ENCODE assay signal across 9 mouse cellular contexts in the genomic region with DNA sequence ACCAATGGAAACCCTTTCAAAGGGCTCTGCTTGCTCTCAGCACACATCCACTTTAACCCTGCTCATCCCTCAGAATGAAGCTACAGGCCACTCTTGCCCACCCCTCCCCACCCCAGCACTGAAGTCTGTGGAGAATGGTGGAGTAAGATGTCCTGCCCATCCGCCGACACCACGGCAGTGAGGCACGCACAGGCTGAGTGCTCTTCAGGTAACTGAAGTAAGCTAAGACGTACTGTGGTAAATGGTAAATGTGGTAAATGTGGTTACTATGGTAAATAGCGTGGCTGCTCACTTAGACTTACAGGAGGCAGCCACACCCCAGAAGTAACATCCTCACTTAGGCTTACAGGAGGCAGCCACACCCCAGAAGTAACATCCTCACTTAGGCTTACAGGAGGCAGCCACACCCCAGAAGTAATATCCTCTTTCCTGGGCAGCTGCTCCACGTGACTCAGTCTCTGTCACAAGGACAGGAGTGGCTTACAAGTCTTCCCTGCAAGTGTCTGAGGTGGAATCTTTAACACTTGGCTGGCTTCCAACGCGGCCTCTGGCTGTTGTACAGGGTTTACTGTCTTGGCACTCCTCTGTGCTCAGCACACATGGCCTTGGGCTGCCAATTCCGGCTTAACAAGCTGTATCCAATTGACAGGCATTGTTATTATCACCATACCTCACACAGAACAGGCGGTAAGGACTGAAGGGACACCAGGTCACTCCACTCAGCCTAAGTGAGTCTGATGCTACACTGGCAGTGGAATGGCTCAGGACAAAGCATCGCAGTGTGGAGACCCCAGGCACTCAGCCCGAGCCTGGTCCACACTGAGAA. TPM values are rescaled to one million over a fixed set of nuclear protein-coding genes. Genes with fewer than 3 reads are reported as not detected.
DNase-seq lines count a peak whose midpoint lies in the region; ATAC-seq and TF ChIP-seq lines count a peak whose summit lies in the region.
"Had no signal": no experiment of that assay in that cellular context is flagged by ENCODE, and none has a peak within 500 bp of the region (broad histone marks: within the 10 kb centered on the region; RNA-seq: fewer than 3 reads in every experiment).

No protein-coding gene starts in this region.

- no peak overlapping the region for H3K9ac ChIP-seq in hindbrain, postnatal 0 days (replicated peaks; ENCODE audit: low read length)
- H3K9ac ChIP-seq in liver, embryonic 12.5 days: no peak overlapping the region

- peak; percentile 83 for ATAC-seq in hindbrain, postnatal 0 days
- peak; percentile 72 for ATAC-seq in liver, embryonic 12.5 days

- no peak overlapping the region for H3K4me2 ChIP-seq in hindbrain, postnatal 0 days (ENCODE audit: low read depth, low read length)
- H3K4me2 ChIP-seq in liver, embryonic 12.5 days: no peak overlapping the region; the same call in 1 of the 2 replicates
- H3K4me2 ChIP-seq in myocyte (ENCODE audit: low read depth): peak overlapping the region; percentile 30

- H3K27me3 ChIP-seq in hindbrain, postnatal 0 days (ENCODE audit: insufficient read depth, low read length): no peaks in the 10 kb centered on the region
- H3K27me3 ChIP-seq in liver, embryonic 12.5 days (replicated peaks): no peaks in the 10 kb centered on the region
- H3K27me3 ChIP-seq in myocyte (ENCODE audit: control insufficient read depth, insufficient read depth, insufficient read length): no peaks in the 10 kb centered on the region

- intact Hi-C loops in left cerebral cortex, postnatal 36 days (cut with DNase I): no loop called here

- no peak for TF ChIP-seq POLR2A in myocyte (IDR thresholded peaks at IDR 0.05; ENCODE audit: insufficient read length, low read depth)

- H3K4me1 ChIP-seq in hindbrain, postnatal 0 days (ENCODE audit: insufficient read depth, low read length): peaks cover 25% of the 10 kb centered on the region
- H3K4me1 ChIP-seq in liver, embryonic 12.5 days: peaks cover 63% of the 10 kb centered on the region

- no peak overlapping the region for H3ac ChIP-seq in myocyte (ENCODE audit: control insufficient read depth, insufficient read length)

- no peaks in the 10 kb centered on the region for H3K36me3 ChIP-seq in hindbrain, postnatal 0 days (ENCODE audit: insufficient read depth, low read length)
- H3K36me3 ChIP-seq in liver, embryonic 12.5 days: peaks cover 16% of the 10 kb centered on the region
- peaks cover 3% of the 10 kb centered on the region for H3K36me3 ChIP-seq in myocyte (ENCODE audit: control insufficient read depth, insufficient read depth)
- H3K36me3 ChIP-seq: G1E had no signal

- WGBS in hindbrain, postnatal 0 days: 51% methylated on average over 13 of the region's 13 CpGs
- 65% methylated on average over 13 of the region's 13 CpGs for WGBS in liver, embryonic 12.5 days (ENCODE audit: insufficient replicate concordance)

- no peak overlapping the region for H3K4me3 ChIP-seq in hindbrain, postnatal 0 days (ENCODE audit: low read length)
- H3K4me3 ChIP-seq in liver, embryonic 12.5 days: no peak overlapping the region
- H3K4me3 ChIP-seq in myocyte: no peak overlapping the region

- H3K79me2 ChIP-seq in myocyte (ENCODE audit: control insufficient read depth, insufficient read depth): peaks cover 32% of the 10 kb centered on the region

- peak; percentile 41 to 50 for DNase-seq in layer of hippocampus, postnatal 10 days (ENCODE audit: low spot score in 2 of 2)
- DNase-seq in layer of hippocampus, postnatal 14 days (ENCODE audit: low spot score in 2 of 2): no peak
- peak; percentile 85 for DNase-seq in adrenal gland, postnatal 36 days
- peak; percentile 26 to 30 for DNase-seq in gastrocnemius, adult 8-10 months (ENCODE audit: low spot score in 2 of 2)
- peak; percentile 81 for DNase-seq in hindbrain, postnatal 0 days (ENCODE audit: low spot score)
- DNase-seq in left cerebral cortex, postnatal 36 days (ENCODE audit: low spot score in 2 of 2): no peak

- peak overlapping the region; percentile 65 for H3K27ac ChIP-seq in hindbrain, postnatal 0 days
- H3K27ac ChIP-seq in liver, embryonic 12.5 days: peak overlapping the region; percentile 46

- H3K9me3 ChIP-seq in hindbrain, postnatal 0 days (ENCODE audit: low read length): no peaks in the 10 kb centered on the region
- no peaks in the 10 kb centered on the region for H3K9me3 ChIP-seq in liver, embryonic 12.5 days (replicated peaks)
- H3K9me3 ChIP-seq: G1E had no signal

- TF ChIP-seq CTCF in hindbrain, postnatal 0 days (IDR thresholded peaks at IDR 0.05; ENCODE audit: low read depth): no peak

TF ChIP-seq in myocyte, 11 proteins besides CTCF, POLR2A, EP300 and RAD21:
- TF ChIP-seq E2F4 (IDR thresholded peaks at IDR 0.05; ENCODE audit: insufficient read depth): no peak
- TF ChIP-seq TCF12 (IDR thresholded peaks at IDR 0.05; ENCODE audit: insufficient read depth, poor library complexity, severe bottlenecking): peak; percentile 56
- no peak for TF ChIP-seq CEBPB (IDR thresholded peaks at IDR 0.05; ENCODE audit: insufficient read depth, poor library complexity, severe bottlenecking)
- TF ChIP-seq REST (IDR thresholded peaks at IDR 0.05; ENCODE audit: insufficient read depth, insufficient read length): no peak
- no peak for TF ChIP-seq TCF3 (IDR thresholded peaks at IDR 0.05; ENCODE audit: insufficient read length, low read depth)
- TF ChIP-seq SRF (IDR thresholded peaks at IDR 0.05; ENCODE audit: control insufficient read depth, insufficient read length, low read depth): no peak
- TF ChIP-seq MAX (IDR thresholded peaks at IDR 0.05; ENCODE audit: low read depth): peak; percentile 48
- peak in 2 of 3 experiments; percentile 3 to 71 for TF ChIP-seq MYOD1 (IDR thresholded peaks at IDR 0.05; ENCODE audit: control insufficient read depth in 1 of 3, insufficient read length in 2 of 3, low read depth in 2 of 3)
- TF ChIP-seq USF1 (IDR thresholded peaks at IDR 0.05; ENCODE audit: low read depth): peak; percentile 96
- peak in 2 of 3 experiments; percentile 58 to 61 for TF ChIP-seq MYOG (IDR thresholded peaks at IDR 0.05; ENCODE audit: control insufficient read depth in 1 of 3, insufficient read depth in 1 of 3, insufficient read length in 2 of 3, low read depth in 2 of 3)
- peak; percentile 22 for TF ChIP-seq POLR2AphosphoS2 (IDR thresholded peaks at IDR 0.05; ENCODE audit: insufficient read length, low read depth)

RNA-seq across cellular contexts. Expression of gene B4galt5, which starts 35.3 kb away (rescaled TPM):
- total RNA-seq in layer of hippocampus, postnatal 10 days (2021): 10 to 100 TPM; 72.7 to 76.9 TPM
- total RNA-seq in layer of hippocampus, postnatal 14 days (2021): 10 to 100 TPM; 58.8 to 60.5 TPM
- total RNA-seq in adrenal gland, postnatal 36 days (2021): 100 to 1,000 TPM in 1 of 2 experiments, 10 to 100 TPM in 1; 93.7 to 153 TPM
- total RNA-seq in gastrocnemius, adult 8-10 months (2022): 10 to 100 TPM in 1 of 4 experiments, 1 to 10 TPM in 3; 6.2 to 13.3 (median 8.8) TPM
- total RNA-seq in hindbrain, postnatal 0 days (2014; rRNA removed): 60.5 and 67.5 TPM in 2 replicates
- 28.9 and 31.5 TPM in 2 replicates for polyA plus RNA-seq in hindbrain, postnatal 0 days (2015; fragmentation: Nextera tagmentation; extraction: Ambion mirVana)
- polyA plus RNA-seq in liver, embryonic 12.5 days (2016; fragmentation: Nextera tagmentation; extraction: Ambion mirVana): 8.1 and 9.9 TPM in 2 replicates
- polyA plus RNA-seq in myocyte (2012; fragmentation: generic; extraction: Trizol): 70.0 TPM
- total RNA-seq in left cerebral cortex, postnatal 36 days (2021): 10 to 100 TPM; 47.9 to 54.0 TPM

Comparison
In these comparisons a context has a peak if more than half of its experiments do, and no peak if none do; other contexts are left out.
1. DNase-seq: peak in layer of hippocampus, postnatal 10 days (2 of 2), adrenal gland, postnatal 36 days (2 of 2), gastrocnemius, adult 8-10 months (2 of 2) and hindbrain, postnatal 0 days (single experiment); none in layer of hippocampus, postnatal 14 days (0 of 2) and left cerebral cortex, postnatal 36 days (0 of 2).